9 mouse cellular contexts compared by ENCODE assay signal in genomic region chr13:37802246-37803003, GRCm38 (mm10). TPM values are rescaled to one million over a fixed set of nuclear protein-coding genes. Genes with fewer than 3 reads are reported as not detected.
DNase-seq lines count a peak whose midpoint lies in the region; ATAC-seq and TF ChIP-seq lines count a peak whose summit lies in the region.
"Had no signal": no experiment of that assay in that cellular context is flagged by ENCODE, and none has a peak within 500 bp of the region (broad histone marks: within the 10 kb centered on the region; RNA-seq: fewer than 3 reads in every experiment).

No protein-coding gene starts in this region.

- WGBS in heart, postnatal 0 days, result 54% methylated on average over 6 of the region's 6 CpGs
- 54% methylated on average over 6 of the region's 6 CpGs for WGBS in heart, adult 2 months
- 5% methylated on average over 6 of the region's 6 CpGs for WGBS in forebrain, embryonic 14.5 days
- WGBS in liver, embryonic 11.5 days, result 20% methylated on average over 6 of the region's 6 CpGs

- H3K27ac ChIP-seq in heart, postnatal 0 days (ENCODE audit: low read depth), result no peak overlapping the region
- H3K27ac ChIP-seq in heart, adult 2 months, result no peak overlapping the region
- H3K27ac ChIP-seq in forebrain, embryonic 14.5 days (ENCODE audit: low read depth, low read length), result no peak overlapping the region
- H3K27ac ChIP-seq in liver, embryonic 11.5 days (ENCODE audit: low read depth, low read length), result no peak overlapping the region; the same call in 1 of the 2 replicates
- H3K27ac ChIP-seq: layer of hippocampus, adult 2 months had no signal

- no peak for TF ChIP-seq EP300 in heart, postnatal 0 days (IDR thresholded peaks at IDR 0.05; ENCODE audit: low read depth)
- TF ChIP-seq EP300 in heart, adult 2 months (IDR thresholded peaks at IDR 0.05; ENCODE audit: insufficient read depth, low read depth, low read length), result no peak

- no peak overlapping the region for H3K9ac ChIP-seq in heart, postnatal 0 days (replicated peaks; ENCODE audit: low read depth, low read length)
- H3K9ac ChIP-seq in heart, adult 2 months (ENCODE audit: low read depth, low read length), result no peak overlapping the region
- H3K9ac ChIP-seq in forebrain, embryonic 14.5 days (ENCODE audit: low read length), result no peak overlapping the region
- peak overlapping the region; percentile 14; the same call in 1 of the 2 replicates for H3K9ac ChIP-seq in liver, embryonic 11.5 days (ENCODE audit: low read depth, low read length)

- intact Hi-C loops in heart, adult 2 months (cut with DNase I), result no loop called here

- H3K4me2 ChIP-seq in heart, postnatal 0 days (ENCODE audit: low read depth, low read length), result peak overlapping the region; percentile 12; the same call in 1 of the 2 replicates
- H3K4me2 ChIP-seq in forebrain, embryonic 14.5 days (ENCODE audit: low read length), result no peak overlapping the region
- H3K4me2 ChIP-seq in liver, embryonic 11.5 days, result peak overlapping the region; percentile 51

- ATAC-seq in heart, postnatal 0 days (ENCODE audit: insufficient read depth, low read depth), result no peak
- peak; percentile 63 for ATAC-seq in forebrain, embryonic 14.5 days
- 0 out of 2 replicates have a peak, but pooled peaks have one; percentile 26 for ATAC-seq in liver, embryonic 11.5 days (replicated peaks; ENCODE audit: low FRiP score)

- no peak for DNase-seq in heart, postnatal 0 days (ENCODE audit: low spot score)
- no peak for DNase-seq in heart, adult 2 months
- peak; percentile 54 for DNase-seq in forebrain, embryonic 14.5 days (ENCODE audit: low spot score)
- DNase-seq in liver, embryonic 11.5 days (ENCODE audit: low spot score), result no peak
- peak; percentile 35 for DNase-seq in retina, postnatal 1 day
- DNase-seq in left cerebral cortex, adult 18-20 months (ENCODE audit: low spot score in 2 of 2), result no peak
- DNase-seq in frontal cortex, postnatal 25 days (ENCODE audit: low spot score in 2 of 2), result no peak

- no peak overlapping the region for H3K4me3 ChIP-seq in heart, postnatal 0 days (ENCODE audit: low read depth, low read length)
- H3K4me3 ChIP-seq in heart, adult 2 months, result no peak overlapping the region
- no peak overlapping the region for H3K4me3 ChIP-seq in forebrain, embryonic 14.5 days (ENCODE audit: low read depth, low read length)
- no peak overlapping the region for H3K4me3 ChIP-seq in liver, embryonic 11.5 days (ENCODE audit: low read depth, low read length)
- H3K4me3 ChIP-seq: layer of hippocampus, adult 2 months had no signal

- H3K4me1 ChIP-seq in heart, postnatal 0 days (ENCODE audit: control insufficient read depth, insufficient read depth), result peaks cover 10% of the 10 kb centered on the region; the same call in 1 of the 2 replicates
- peaks cover 2% of the 10 kb centered on the region; the same call in 1 of the 2 replicates for H3K4me1 ChIP-seq in heart, adult 2 months (ENCODE audit: control insufficient read depth, insufficient read depth, low read length)
- H3K4me1 ChIP-seq in forebrain, embryonic 14.5 days (ENCODE audit: control insufficient read depth, insufficient read depth, low read length), result peaks cover 3% of the 10 kb centered on the region; the same call in 1 of the 2 replicates
- H3K4me1 ChIP-seq in liver, embryonic 11.5 days (replicated peaks; ENCODE audit: control insufficient read depth, insufficient read depth, low read length), result peaks cover 27% of the 10 kb centered on the region

- no peaks in the 10 kb centered on the region for H3K36me3 ChIP-seq in heart, postnatal 0 days (replicated peaks; ENCODE audit: control insufficient read depth, insufficient read depth, low read length)
- no peaks in the 10 kb centered on the region for H3K36me3 ChIP-seq in heart, adult 2 months (ENCODE audit: control insufficient read depth, insufficient read depth, low read length)
- H3K36me3 ChIP-seq in forebrain, embryonic 14.5 days (ENCODE audit: control insufficient read depth, insufficient read depth, low read length), result no peaks in the 10 kb centered on the region
- H3K36me3 ChIP-seq in liver, embryonic 11.5 days (ENCODE audit: control insufficient read depth, insufficient read depth, low read length), result no peaks in the 10 kb centered on the region
- H3K36me3 ChIP-seq: G1E had no signal

- TF ChIP-seq CTCF in heart, postnatal 0 days (IDR thresholded peaks at IDR 0.05; ENCODE audit: low read depth), result no peak
- TF ChIP-seq CTCF in heart, adult 2 months (IDR thresholded peaks at IDR 0.05), result no peak

- TF ChIP-seq POLR2A in heart, adult 2 months (IDR thresholded peaks at IDR 0.05; ENCODE audit: insufficient read depth, low read depth, low read length), result no peak

- H3K27me3 ChIP-seq in heart, postnatal 0 days (ENCODE audit: control insufficient read depth, insufficient read depth, low read length), result no peaks in the 10 kb centered on the region
- no peaks in the 10 kb centered on the region for H3K27me3 ChIP-seq in heart, adult 2 months (ENCODE audit: control insufficient read depth, insufficient read depth, low read length)
- H3K27me3 ChIP-seq in forebrain, embryonic 14.5 days (replicated peaks; ENCODE audit: control insufficient read depth, insufficient read depth, low read length), result no peaks in the 10 kb centered on the region
- H3K27me3 ChIP-seq in liver, embryonic 11.5 days (replicated peaks; ENCODE audit: control insufficient read depth, insufficient read depth, low read length), result no peaks in the 10 kb centered on the region

- H3K9me3 ChIP-seq in heart, postnatal 0 days (replicated peaks; ENCODE audit: control insufficient read depth, low read length), result no peaks in the 10 kb centered on the region
- no peaks in the 10 kb centered on the region for H3K9me3 ChIP-seq in forebrain, embryonic 14.5 days (replicated peaks; ENCODE audit: control insufficient read depth, low read length)
- H3K9me3 ChIP-seq in liver, embryonic 11.5 days (ENCODE audit: control insufficient read depth, low read length), result no peaks in the 10 kb centered on the region
- H3K9me3 ChIP-seq: G1E had no signal

- no peaks in the 10 kb centered on the region for H3K79me2 ChIP-seq in heart, adult 2 months (replicated peaks; ENCODE audit: control insufficient read depth, insufficient read depth, low read length)

RNA-seq across cellular contexts. Expression of gene Rreb1, which starts 24.2 kb away (rescaled TPM):
- 18.2 and 21.2 TPM in 2 replicates for total RNA-seq in heart, postnatal 0 days (2014; rRNA removed; ENCODE audit: low replicate concordance)
- 6.7 and 8.7 TPM in 2 replicates for polyA plus RNA-seq in heart, postnatal 0 days (2015; fragmentation: Nextera tagmentation; extraction: Ambion mirVana)
- total RNA-seq in heart, adult 2 months (2021), result 10 to 100 TPM; 34.3 to 57.5 TPM
- polyA plus RNA-seq in heart, adult 2 months (2012; rRNA removed), result 12.8 and 16.4 TPM in 2 replicates
- 1.4 and 1.5 TPM in 2 replicates for polyA plus RNA-seq in forebrain, embryonic 14.5 days (2014; fragmentation: Nextera tagmentation; extraction: Ambion mirVana)
- polyA plus RNA-seq in liver, embryonic 11.5 days (2014; fragmentation: Nextera tagmentation; extraction: Ambion mirVana), result 20.6 and 23.6 TPM in 2 replicates
- 10 to 100 TPM; 35.5 to 42.3 TPM for total RNA-seq in left cerebral cortex, adult 18-20 months (2021)

Comparison
In these comparisons a context has a peak if more than half of its experiments do, and no peak if none do; other contexts are left out.
1. DNase-seq: peak in forebrain, embryonic 14.5 days (single experiment) and retina, postnatal 1 day (single experiment); none in heart, postnatal 0 days (single experiment), heart, adult 2 months (0 of 2), liver, embryonic 11.5 days (single experiment), left cerebral cortex, adult 18-20 months (0 of 2) and frontal cortex, postnatal 25 days (0 of 2).